Mouse (Mus musculus): ENCODE results near the gene Lrmp. TPM values are rescaled to one million over a fixed set of nuclear protein-coding genes. Genes with fewer than 3 reads are reported as not detected.

Lrmp gene
- polyA plus RNA-seq, 1 experiment from 2014 or later, result 2.0 TPM

DNA sequence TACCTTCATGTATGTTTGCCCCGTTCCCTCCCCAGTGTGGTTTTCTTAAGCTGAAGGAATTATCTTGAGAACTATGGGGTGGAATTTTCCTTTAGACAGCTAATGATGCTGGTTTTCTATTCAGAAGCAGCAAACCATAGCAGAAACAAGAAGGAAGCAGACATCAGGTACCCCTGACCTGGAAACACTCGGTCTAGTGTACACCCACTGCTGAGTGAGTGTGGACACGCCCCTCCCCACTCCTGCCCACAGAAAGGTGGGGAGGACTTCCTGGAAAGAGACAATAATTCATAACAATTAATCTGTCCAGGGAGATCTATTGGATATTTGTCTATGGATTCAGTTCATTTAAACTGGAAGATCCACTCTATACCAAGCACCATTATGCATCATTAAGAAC lies 19.8 kb downstream of the Lrmp start:
- H3K9me3 ChIP-seq (replicated peaks; ENCODE audit: control insufficient read depth, low read length), result no peaks in the 10 kb centered on the region
- H3K9ac ChIP-seq (replicated peaks; ENCODE audit: low read length), result no peak overlapping the region
- H3K27me3 ChIP-seq (ENCODE audit: control insufficient read depth, insufficient read depth, low read length), result no peaks in the 10 kb centered on the region
- no peaks in the 10 kb centered on the region for H3K36me3 ChIP-seq (replicated peaks; ENCODE audit: control insufficient read depth, insufficient read depth, low read depth, low read length)
- no peak overlapping the region for H3K4me3 ChIP-seq (ENCODE audit: low read depth, low read length)
- H3K27ac ChIP-seq (replicated peaks; ENCODE audit: low read depth, low read length), result no peak overlapping the region
- DNase-seq (ENCODE audit: low spot score), result no peak
- no peak overlapping the region for H3K4me2 ChIP-seq (ENCODE audit: low read depth, low read length)
- no peak for ATAC-seq (replicated peaks; ENCODE audit: insufficient number of reproducible peaks, low FRiP score, low TSS enrichment, low read depth)
- 81% methylated on average over 3 of the region's 3 CpGs for WGBS
- H3K4me1 ChIP-seq (ENCODE audit: control insufficient read depth, insufficient read depth, low read length), result no peaks in the 10 kb centered on the region

DNA sequence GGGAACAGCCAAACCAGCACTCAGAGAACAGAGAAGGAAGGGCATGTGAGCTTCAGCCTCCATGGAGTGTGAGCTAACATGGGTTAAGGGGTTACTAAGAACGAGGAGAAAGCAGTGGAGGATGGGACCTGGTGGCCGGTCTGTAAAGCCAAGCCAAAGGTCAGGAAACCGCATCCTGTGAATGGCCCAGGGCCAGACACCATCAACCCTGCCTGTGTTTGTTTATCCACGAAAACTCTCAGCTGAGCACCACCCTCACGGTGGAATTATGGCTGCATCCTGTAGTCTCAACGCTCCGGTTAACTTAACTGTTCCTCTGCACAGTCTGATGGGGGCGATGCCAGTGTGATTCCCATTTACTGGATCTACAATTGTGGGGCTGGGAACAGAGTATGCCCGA lies 20.4 kb downstream of the Lrmp start:
- no peak overlapping the region for H3K9ac ChIP-seq (replicated peaks; ENCODE audit: low read length)
- H3K4me1 ChIP-seq (ENCODE audit: control insufficient read depth, insufficient read depth, low read length), result no peaks in the 10 kb centered on the region
- no peak for ATAC-seq (replicated peaks; ENCODE audit: insufficient number of reproducible peaks, low FRiP score, low TSS enrichment, low read depth)
- no peaks in the 10 kb centered on the region for H3K9me3 ChIP-seq (replicated peaks; ENCODE audit: control insufficient read depth, low read length)
- 52% methylated on average over 9 of the region's 9 CpGs for WGBS
- H3K4me2 ChIP-seq (ENCODE audit: low read depth, low read length), result no peak overlapping the region
- H3K4me3 ChIP-seq (ENCODE audit: low read depth, low read length), result no peak overlapping the region
- H3K27me3 ChIP-seq (ENCODE audit: control insufficient read depth, insufficient read depth, low read length), result no peaks in the 10 kb centered on the region
- no peak overlapping the region for H3K27ac ChIP-seq (replicated peaks; ENCODE audit: low read depth, low read length)
- no peaks in the 10 kb centered on the region for H3K36me3 ChIP-seq (replicated peaks; ENCODE audit: control insufficient read depth, insufficient read depth, low read depth, low read length)
- no peak for DNase-seq (ENCODE audit: low spot score)

DNA sequence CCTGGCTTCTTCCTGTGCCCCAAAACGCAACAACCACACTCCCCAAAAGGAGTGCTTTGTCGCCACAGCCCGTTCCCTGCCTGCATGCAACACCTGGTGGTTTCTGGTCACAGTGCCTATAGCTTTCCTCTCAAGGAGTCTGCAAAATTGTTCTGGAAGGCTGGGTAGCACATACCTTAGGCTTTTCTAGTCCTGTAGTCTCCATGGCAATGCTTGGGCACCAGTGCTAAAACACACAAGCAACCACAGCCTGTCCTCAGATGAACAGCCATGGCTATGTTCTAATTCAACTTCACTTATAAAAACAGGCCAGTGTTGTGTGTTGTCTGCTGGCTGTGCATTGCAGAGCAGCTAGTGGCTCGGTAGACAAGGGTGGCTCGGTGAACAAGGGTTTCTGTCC lies 21.4 kb downstream of the Lrmp start:
- Histone ChIP-seq H3K4me2 (ENCODE audit: low read depth, low read length) (no peak overlapping the region), H3K36me3 (replicated peaks; ENCODE audit: control insufficient read depth, insufficient read depth, low read depth, low read length) (no peaks in the 10 kb centered on the region), H3K4me3 (ENCODE audit: low read depth, low read length) (no peak overlapping the region), H3K27me3 (ENCODE audit: control insufficient read depth, insufficient read depth, low read length) (no peaks in the 10 kb centered on the region), H3K27ac (replicated peaks; ENCODE audit: low read depth, low read length) (no peak overlapping the region), H3K9me3 (replicated peaks; ENCODE audit: control insufficient read depth, low read length) (no peaks in the 10 kb centered on the region), H3K4me1 (ENCODE audit: control insufficient read depth, insufficient read depth, low read length) (no peaks in the 10 kb centered on the region), H3K9ac (replicated peaks; ENCODE audit: low read length) (no peak overlapping the region)
- ATAC-seq (replicated peaks; ENCODE audit: insufficient number of reproducible peaks, low FRiP score, low TSS enrichment, low read depth) (no peak), DNase-seq (ENCODE audit: low spot score) (no peak)
- 91% methylated on average over 5 of the region's 5 CpGs for WGBS

DNA sequence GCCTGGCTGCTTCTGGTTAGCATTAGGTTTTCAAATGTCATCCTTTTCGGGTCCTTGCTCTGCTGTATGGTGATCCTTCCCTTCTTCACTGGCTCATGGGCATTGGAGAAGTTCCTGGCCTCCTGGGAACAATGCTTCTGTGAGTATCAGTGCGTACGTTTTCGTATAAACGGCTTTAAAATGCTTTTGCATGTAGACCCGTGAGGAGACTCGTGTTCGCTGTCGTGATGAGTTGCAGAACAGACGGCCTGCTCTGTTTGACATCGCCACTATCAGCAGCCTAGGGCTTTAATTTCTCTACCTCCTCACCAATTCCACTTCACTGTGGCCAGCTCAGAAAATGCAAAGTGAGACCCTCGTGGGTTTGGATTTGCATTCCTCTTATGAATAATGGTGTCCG lies 23.8 kb downstream of the Lrmp start:
- no peaks in the 10 kb centered on the region for H3K36me3 ChIP-seq (replicated peaks; ENCODE audit: control insufficient read depth, insufficient read depth, low read depth, low read length)
- H3K4me1 ChIP-seq (ENCODE audit: control insufficient read depth, insufficient read depth, low read length), result no peaks in the 10 kb centered on the region; the same call in 1 of the 2 replicates
- no peaks in the 10 kb centered on the region for H3K27me3 ChIP-seq (ENCODE audit: control insufficient read depth, insufficient read depth, low read length)
- 88% methylated on average over 13 of the region's 13 CpGs for WGBS
- no peak overlapping the region for H3K4me3 ChIP-seq (ENCODE audit: low read depth, low read length)
- no peak overlapping the region for H3K27ac ChIP-seq (replicated peaks; ENCODE audit: low read depth, low read length)
- H3K9ac ChIP-seq (replicated peaks; ENCODE audit: low read length), result no peak overlapping the region
- H3K9me3 ChIP-seq (replicated peaks; ENCODE audit: control insufficient read depth, low read length), result no peaks in the 10 kb centered on the region
- no peak overlapping the region for H3K4me2 ChIP-seq (ENCODE audit: low read depth, low read length)
- ATAC-seq (replicated peaks; ENCODE audit: insufficient number of reproducible peaks, low FRiP score, low TSS enrichment, low read depth), result no peak
- DNase-seq (ENCODE audit: low spot score), result no peak

DNA sequence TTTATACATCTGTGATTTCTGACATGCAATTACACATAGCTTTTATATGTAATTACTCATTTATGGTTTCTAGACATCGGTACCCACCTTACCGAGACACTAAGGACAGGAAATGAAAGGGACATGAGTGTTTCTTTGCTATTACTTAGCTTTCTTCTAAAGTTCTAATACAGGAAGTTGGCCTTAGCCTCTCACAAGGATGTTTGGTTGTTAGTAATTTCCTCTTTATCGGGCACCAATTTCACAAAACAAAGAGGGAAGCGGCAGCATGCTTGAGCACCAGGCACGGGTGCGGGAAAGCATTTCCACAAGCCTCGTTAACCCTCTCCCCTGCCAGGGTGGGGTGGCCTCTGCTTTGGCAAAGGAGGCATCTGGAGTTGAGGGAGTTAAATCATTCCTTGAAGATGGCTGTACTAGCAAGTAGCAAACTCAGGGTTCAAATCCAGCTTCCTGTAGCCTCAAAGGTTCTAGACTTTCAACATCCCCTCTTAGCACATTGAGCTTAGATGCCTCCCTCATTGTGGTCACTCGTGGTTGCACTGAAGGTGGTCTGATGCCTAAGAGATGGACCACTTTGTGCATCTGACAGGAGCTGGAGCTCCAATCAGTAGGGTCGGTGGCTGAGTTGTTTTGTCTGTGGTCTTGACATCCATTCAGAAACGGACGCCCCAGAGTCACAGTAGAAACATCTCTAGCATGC lies 24.5 kb downstream of the Lrmp start:
- no peak overlapping the region for H3K4me3 ChIP-seq (ENCODE audit: low read depth, low read length)
- H3K4me1 ChIP-seq (ENCODE audit: control insufficient read depth, insufficient read depth, low read length), result no peaks in the 10 kb centered on the region; the same call in 1 of the 2 replicates
- no peak overlapping the region for H3K4me2 ChIP-seq (ENCODE audit: low read depth, low read length)
- 77% methylated on average over 11 of the region's 11 CpGs for WGBS
- H3K36me3 ChIP-seq (replicated peaks; ENCODE audit: control insufficient read depth, insufficient read depth, low read depth, low read length), result no peaks in the 10 kb centered on the region
- H3K9me3 ChIP-seq (replicated peaks; ENCODE audit: control insufficient read depth, low read length), result no peaks in the 10 kb centered on the region
- no peak overlapping the region for H3K27ac ChIP-seq (replicated peaks; ENCODE audit: low read depth, low read length)
- no peak overlapping the region for H3K9ac ChIP-seq (replicated peaks; ENCODE audit: low read length)
- ATAC-seq (replicated peaks; ENCODE audit: insufficient number of reproducible peaks, low FRiP score, low TSS enrichment, low read depth), result no peak
- no peak for DNase-seq (ENCODE audit: low spot score)
- no peaks in the 10 kb centered on the region for H3K27me3 ChIP-seq (ENCODE audit: control insufficient read depth, insufficient read depth, low read length)

DNA sequence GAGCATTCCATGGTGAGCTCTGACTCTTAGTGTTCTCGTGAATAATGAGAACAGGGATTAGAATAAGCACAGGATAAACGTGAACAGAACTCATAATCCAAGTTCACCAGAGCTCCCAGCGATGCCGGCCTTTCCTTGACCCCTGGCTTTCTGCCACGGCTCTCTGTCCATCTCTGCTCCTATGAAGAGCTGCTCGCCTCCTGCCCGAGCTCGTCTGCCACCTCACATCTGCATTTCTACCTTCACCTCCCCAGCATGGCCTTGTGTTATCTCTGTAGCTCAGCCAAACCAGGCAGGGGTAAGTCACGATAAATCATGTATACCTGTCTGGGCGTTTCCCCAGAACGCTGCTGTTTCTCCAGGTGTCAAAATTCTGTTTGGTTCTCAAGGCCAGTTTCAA lies 25.3 kb downstream of the Lrmp start:
- ATAC-seq (replicated peaks; ENCODE audit: insufficient number of reproducible peaks, low FRiP score, low TSS enrichment, low read depth) (no peak), DNase-seq (ENCODE audit: low spot score) (no peak)
- no peak overlapping the region for H3K4me2 ChIP-seq (ENCODE audit: low read depth, low read length)
- no peaks in the 10 kb centered on the region for H3K9me3 ChIP-seq (replicated peaks; ENCODE audit: control insufficient read depth, low read length)
- H3K36me3 ChIP-seq (replicated peaks; ENCODE audit: control insufficient read depth, insufficient read depth, low read depth, low read length), result no peaks in the 10 kb centered on the region
- H3K4me1 ChIP-seq (ENCODE audit: control insufficient read depth, insufficient read depth, low read length), result no peaks in the 10 kb centered on the region; the same call in 1 of the 2 replicates
- H3K4me3 ChIP-seq (ENCODE audit: low read depth, low read length), result no peak overlapping the region
- no peaks in the 10 kb centered on the region for H3K27me3 ChIP-seq (ENCODE audit: control insufficient read depth, insufficient read depth, low read length)
- H3K9ac ChIP-seq (replicated peaks; ENCODE audit: low read length), result no peak overlapping the region
- WGBS, result 67% methylated on average over 11 of the region's 11 CpGs
- no peak overlapping the region for H3K27ac ChIP-seq (replicated peaks; ENCODE audit: low read depth, low read length)

DNA sequence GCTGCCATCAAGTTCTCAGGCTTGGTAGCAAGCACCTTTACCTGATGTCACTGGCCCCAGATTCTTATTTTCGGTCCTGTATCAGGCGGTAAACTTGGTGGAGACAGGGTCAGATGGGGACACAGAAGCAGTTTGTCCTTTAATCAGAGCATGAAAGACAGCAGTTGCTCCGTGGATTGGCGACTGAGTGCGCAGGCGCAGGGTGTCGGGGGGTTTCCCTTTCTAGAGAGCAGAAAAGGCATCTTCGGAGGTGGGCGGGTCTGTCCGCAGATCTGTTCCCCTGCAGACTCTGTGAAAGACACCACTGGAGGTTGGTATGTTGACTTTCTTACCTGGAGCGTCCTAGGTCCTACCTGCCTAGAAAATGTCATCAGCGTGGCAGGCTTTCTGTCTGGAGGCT lies 26.4 kb downstream of the Lrmp start:
- H3K4me2 ChIP-seq (ENCODE audit: low read depth, low read length), result no peak overlapping the region
- ATAC-seq (replicated peaks; ENCODE audit: insufficient number of reproducible peaks, low FRiP score, low TSS enrichment, low read depth) (no peak), DNase-seq (ENCODE audit: low spot score) (no peak)
- no peaks in the 10 kb centered on the region for H3K27me3 ChIP-seq (ENCODE audit: control insufficient read depth, insufficient read depth, low read length)
- 89% methylated on average over 12 of the region's 12 CpGs for WGBS
- no peak overlapping the region for H3K27ac ChIP-seq (replicated peaks; ENCODE audit: low read depth, low read length)
- H3K4me3 ChIP-seq (ENCODE audit: low read depth, low read length), result no peak overlapping the region
- H3K9me3 ChIP-seq (replicated peaks; ENCODE audit: control insufficient read depth, low read length), result no peaks in the 10 kb centered on the region
- no peaks in the 10 kb centered on the region for H3K36me3 ChIP-seq (replicated peaks; ENCODE audit: control insufficient read depth, insufficient read depth, low read depth, low read length)
- H3K4me1 ChIP-seq (ENCODE audit: control insufficient read depth, insufficient read depth, low read length), result no peaks in the 10 kb centered on the region; the same call in 1 of the 2 replicates
- H3K9ac ChIP-seq (replicated peaks; ENCODE audit: low read length), result no peak overlapping the region

DNA sequence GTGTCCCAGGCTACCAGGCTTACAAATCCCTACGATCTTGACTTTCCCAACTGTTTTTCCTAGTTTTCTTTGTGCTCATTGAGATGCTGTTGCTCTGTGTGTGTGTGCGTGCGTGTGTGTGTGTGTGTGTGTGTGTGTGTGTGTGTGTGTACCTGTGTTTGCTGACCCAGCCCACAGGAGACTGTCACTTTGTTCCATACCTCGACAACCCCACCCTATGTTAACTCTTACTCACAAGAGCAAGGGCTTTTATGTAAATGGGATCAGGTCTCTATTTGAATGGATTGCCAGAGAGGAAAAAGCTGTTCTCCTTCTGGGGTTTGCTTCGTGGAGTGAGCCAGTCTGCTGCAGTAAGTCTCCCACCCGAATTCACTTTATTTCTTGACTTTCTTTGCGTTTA lies 29.7 kb downstream of the Lrmp start:
- WGBS, result 75% methylated on average over 7 of the region's 7 CpGs
- ATAC-seq (replicated peaks; ENCODE audit: insufficient number of reproducible peaks, low FRiP score, low TSS enrichment, low read depth), result no peak
- Histone ChIP-seq H3K36me3 (replicated peaks; ENCODE audit: control insufficient read depth, insufficient read depth, low read depth, low read length) (no peaks in the 10 kb centered on the region), H3K27me3 (ENCODE audit: control insufficient read depth, insufficient read depth, low read length) (no peaks in the 10 kb centered on the region), H3K4me1 (ENCODE audit: control insufficient read depth, insufficient read depth, low read length) (no peaks in the 10 kb centered on the region; the same call in 1 of the 2 replicates), H3K4me3 (ENCODE audit: low read depth, low read length) (no peak overlapping the region), H3K9ac (replicated peaks; ENCODE audit: low read length) (no peak overlapping the region), H3K4me2 (ENCODE audit: low read depth, low read length) (no peak overlapping the region), H3K9me3 (replicated peaks; ENCODE audit: control insufficient read depth, low read length) (no peaks in the 10 kb centered on the region), H3K27ac (replicated peaks; ENCODE audit: low read depth, low read length) (no peak overlapping the region)
- DNase-seq (ENCODE audit: low spot score), result no peak
